Mouse (Mus musculus) thymus, adult 2 months (tissue): ENCODE results near the gene Adamts9. TPM values are rescaled to one million over a fixed set of nuclear protein-coding genes. Genes with fewer than 3 reads are reported as not detected.

Experiments
- DNase-seq: peaks from one replicate; pipeline ENCODE4 v3.0.0; 2021
- H3K27ac ChIP-seq: fragments of 200-500 bp; 2 replicates; pipeline ENCODE4 v1.5.1; 2012; ENCODE audit warnings: low read length, control low read depth; ENCODE audit not compliant: control insufficient read depth, insufficient read depth
- H3K27me3 ChIP-seq: fragments of 200-500 bp; 2 replicates; pipeline ENCODE4 v1.6.1; 2012; ENCODE audit warnings: mild to moderate bottlenecking, low read length, moderate library complexity, mixed read lengths; ENCODE audit not compliant: control insufficient read depth, insufficient read depth
- H3K36me3 ChIP-seq: fragments of 200-500 bp; 2 replicates; pipeline ENCODE4 v1.6.1; 2012; ENCODE audit warnings: mild to moderate bottlenecking, low read length, moderate library complexity; ENCODE audit not compliant: control insufficient read depth, insufficient read depth
- H3K4me1 ChIP-seq: fragments of 200-500 bp; replicated peaks from 2 replicates; pipeline ENCODE4 v1.6.1; 2012; ENCODE audit warnings: low read length; ENCODE audit not compliant: control insufficient read depth, insufficient read depth
- H3K4me3 ChIP-seq: fragments of 200-500 bp; 2 replicates; pipeline ENCODE4 v1.5.1; 2012; ENCODE audit warnings: mild to moderate bottlenecking, low read length, control low read depth, moderate library complexity; ENCODE audit not compliant: control insufficient read depth, insufficient read depth
- CTCF ChIP-seq: fragments of 200-500 bp; IDR thresholded peaks from 2 replicates; pipeline ENCODE4 v1.5.1; 2012; ENCODE audit warnings: mild to moderate bottlenecking, control low read depth, low read length, moderate library complexity, borderline replicate concordance; ENCODE audit not compliant: control insufficient read depth, poor library complexity, insufficient read depth; ENCODE audit errors: extremely low read depth
- POLR2A ChIP-seq: fragments of 200-500 bp; IDR thresholded peaks from 2 replicates; pipeline ENCODE4 v1.6.1; 2012; ENCODE audit warnings: mild to moderate bottlenecking, low read length, control low read depth, moderate library complexity; ENCODE audit not compliant: control insufficient read depth, poor library complexity, insufficient read depth; ENCODE audit errors: extremely low read depth
- WGBS: fragments of 180-500 bp; shearing (Covaris S2); methylation state at CpG from one replicate; pipeline ENCODE4 v1.1.7; 2018; 5-methylcytosine and 5-hydroxymethylcytosine counted together
- polyA plus RNA-seq: library from polyadenylated mRNA; depleted of rRNA; stranded (reverse); fragments of >200 nt; gene quantifications from 2 replicates; pipeline ENCODE4 v1.2.3, GENCODE M21; 2012

Adamts9 gene
- polyA plus RNA-seq, 1 experiment = 4.5 TPM

GRCm38 (mm10) chr6:92842000-92842399, 101.3 kb downstream of the Adamts9 start:
- Histone ChIP-seq H3K27me3 (no peaks in the 10 kb centered on the region), H3K27ac (no peak overlapping the region), H3K4me3 (no peak overlapping the region), H3K4me1 (no peaks in the 10 kb centered on the region), H3K36me3 (no peaks in the 10 kb centered on the region)
- TF ChIP-seq CTCF = no peak
- no peak for TF ChIP-seq POLR2A
- no peak for DNase-seq
- 75% methylated on average over 2 of the region's 2 CpGs for WGBS

- TF ChIP-seq CTCF (no peak), POLR2A (no peak)
- H3K4me1 ChIP-seq = no peaks in the 10 kb centered on the region
- H3K4me3 ChIP-seq = no peak overlapping the region
- no peak overlapping the region for H3K27ac ChIP-seq
- no peak for DNase-seq
- no peaks in the 10 kb centered on the region for H3K27me3 ChIP-seq
- WGBS = 91% methylated on average over 2 of the region's 2 CpGs
- H3K36me3 ChIP-seq = no peaks in the 10 kb centered on the region
Measured at GRCm38 (mm10) chr6:92831106-92831505, 112.2 kb downstream of the Adamts9 start.

- no peak overlapping the region for H3K4me3 ChIP-seq
- H3K27ac ChIP-seq = no peak overlapping the region
- no peaks in the 10 kb centered on the region for H3K36me3 ChIP-seq
- TF ChIP-seq POLR2A = no peak
- TF ChIP-seq CTCF = no peak
- DNase-seq = no peak
- WGBS = 93% methylated on average over 2 of the region's 2 CpGs
- no peaks in the 10 kb centered on the region for H3K4me1 ChIP-seq
- H3K27me3 ChIP-seq = no peaks in the 10 kb centered on the region
Measured at GRCm38 (mm10) chr6:92829148-92829547, 114.1 kb downstream of the Adamts9 start.

GRCm38 (mm10) chr6:92827360-92827759, 115.9 kb downstream of the Adamts9 start:
- WGBS = 74% methylated on average over 5 of the region's 5 CpGs
- DNase-seq = no peak
- no peak overlapping the region for H3K27ac ChIP-seq
- no peaks in the 10 kb centered on the region for H3K36me3 ChIP-seq
- H3K4me3 ChIP-seq = no peak overlapping the region
- TF ChIP-seq CTCF (no peak), POLR2A (no peak)
- H3K4me1 ChIP-seq = no peaks in the 10 kb centered on the region
- no peaks in the 10 kb centered on the region for H3K27me3 ChIP-seq

- Histone ChIP-seq H3K4me3 (no peak overlapping the region), H3K27ac (no peak overlapping the region), H3K27me3 (no peaks in the 10 kb centered on the region), H3K36me3 (no peaks in the 10 kb centered on the region), H3K4me1 (no peaks in the 10 kb centered on the region)
- WGBS = 81% methylated on average over 5 of the region's 5 CpGs
- TF ChIP-seq CTCF (no peak), POLR2A (no peak)
- no peak for DNase-seq
Measured at GRCm38 (mm10) chr6:92826561-92826960, 116.7 kb downstream of the Adamts9 start.

- Histone ChIP-seq H3K4me1 (no peaks in the 10 kb centered on the region), H3K27ac (no peak overlapping the region), H3K4me3 (no peak overlapping the region), H3K27me3 (no peaks in the 10 kb centered on the region), H3K36me3 (no peaks in the 10 kb centered on the region)
- TF ChIP-seq CTCF (no peak), POLR2A (no peak)
- 88% methylated on average over 7 of the region's 7 CpGs for WGBS
- DNase-seq = no peak
Measured at GRCm38 (mm10) chr6:92823991-92824390, 119.3 kb downstream of the Adamts9 start.

- Histone ChIP-seq H3K4me3 (no peak overlapping the region), H3K36me3 (no peaks in the 10 kb centered on the region), H3K27ac (no peak overlapping the region), H3K27me3 (no peaks in the 10 kb centered on the region), H3K4me1 (no peaks in the 10 kb centered on the region)
- TF ChIP-seq CTCF (no peak), POLR2A (no peak)
- WGBS = 87% methylated on average over 6 of the region's 6 CpGs
- DNase-seq = no peak
Measured at GRCm38 (mm10) chr6:92822006-92822405, 121.3 kb downstream of the Adamts9 start.
